Mouse (Mus musculus) ES-CJ7 (cell line): Measurements from ENCODE around the gene Wdr77.
"Not testable (repeated sequence)": the region's sequence is repeated elsewhere in the genome, so short reads cannot be mapped to it uniquely, and the experiment has no call there.

Experiments used
- DNase-seq: peaks from one replicate; pipeline ENCODE4 v3.0.0; 2011; ENCODE audit warnings: low read depth, low spot score

Gene Wdr77

GRCm38 (mm10) chr3:105951348-105951747 lies 7.8 kb upstream of the Wdr77 start:
- DNase-seq = no peak

DNA sequence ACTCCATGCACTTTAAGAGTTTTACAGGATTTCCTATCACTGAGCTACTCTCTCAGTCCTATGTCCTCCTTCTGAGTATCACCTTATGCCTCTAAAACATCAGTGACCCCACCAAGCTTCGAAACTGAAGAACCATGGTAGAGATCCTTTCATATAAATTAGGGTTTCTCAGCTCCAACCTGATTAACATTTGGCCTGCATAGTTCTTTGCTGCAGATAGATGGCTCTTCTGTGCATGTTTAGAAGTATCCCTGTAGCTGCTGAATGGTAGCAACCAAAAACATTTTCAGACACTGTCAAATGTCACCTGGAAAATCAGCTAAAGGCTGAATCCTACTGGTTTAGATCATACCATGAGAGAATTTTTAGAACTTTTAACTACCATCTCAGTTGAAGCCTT lies 1.9 kb upstream of the Wdr77 start:
- DNase-seq = no peak

GRCm38 (mm10) chr3:105958204-105958603 lies 965 bp upstream of the Wdr77 start:
- no peak for DNase-seq

- DNase-seq = peak; percentile 43
Observed at GRCm38 (mm10) chr3:105959585-105959984, 416 bp downstream of the Wdr77 start.

DNA sequence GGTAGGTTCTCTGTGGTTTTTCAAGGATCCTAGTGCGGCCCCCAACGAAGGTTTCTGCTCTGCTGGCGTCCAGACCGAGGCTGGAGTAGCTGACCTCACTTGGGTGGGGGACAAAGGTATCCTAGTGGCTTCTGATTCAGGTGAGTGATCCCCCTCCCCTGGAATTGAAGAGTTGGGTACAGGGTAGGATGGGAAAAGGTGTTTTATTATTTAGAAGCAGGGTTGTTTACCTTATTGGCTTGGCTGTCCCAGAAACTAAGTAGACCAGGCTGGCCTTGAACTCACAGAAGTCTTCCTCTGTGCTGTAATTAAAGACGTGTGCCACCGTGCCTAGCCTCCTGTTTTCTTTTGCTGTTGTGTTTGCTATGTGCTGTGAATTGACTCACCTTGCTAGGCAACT lies 830 bp downstream of the Wdr77 start, which contains the start of gene Atp5f1:
Gene Atp5f1 (minus strand): TSS at position 101 of the 400 bp plus-strand sequence.
- DNase-seq = no peak

- peak; percentile 66 for DNase-seq
Observed at GRCm38 (mm10) chr3:105960700-105961099, 1.5 kb downstream of the Wdr77 start.

- DNase-seq = no peak
Observed at GRCm38 (mm10) chr3:105971831-105972446, 12.8 kb downstream of the Wdr77 start.

DNA sequence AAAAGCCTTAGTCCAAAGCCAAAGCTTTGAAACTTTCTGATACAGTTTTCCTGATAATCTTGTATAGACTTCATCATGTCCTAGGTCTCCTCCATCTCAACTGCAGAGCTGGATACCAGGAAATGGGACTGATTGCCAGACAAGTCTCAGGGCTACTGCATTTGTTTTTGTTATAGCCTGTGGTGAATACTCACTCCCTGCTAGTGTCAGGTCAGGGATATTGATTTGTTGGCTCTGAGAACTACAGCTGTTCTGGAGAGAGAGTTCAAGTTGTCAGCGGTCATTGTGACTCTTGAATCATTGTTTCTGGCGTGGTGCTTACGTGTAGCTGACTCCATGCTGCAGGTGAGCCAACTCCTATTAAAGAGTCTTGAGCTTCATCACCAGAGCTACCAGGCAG lies 14.2 kb downstream of the Wdr77 start, which contains the start of gene Ovgp1:
Gene Ovgp1 (plus strand): TSS at position 301 of the 400 bp plus-strand sequence.
- no peak for DNase-seq

DNA sequence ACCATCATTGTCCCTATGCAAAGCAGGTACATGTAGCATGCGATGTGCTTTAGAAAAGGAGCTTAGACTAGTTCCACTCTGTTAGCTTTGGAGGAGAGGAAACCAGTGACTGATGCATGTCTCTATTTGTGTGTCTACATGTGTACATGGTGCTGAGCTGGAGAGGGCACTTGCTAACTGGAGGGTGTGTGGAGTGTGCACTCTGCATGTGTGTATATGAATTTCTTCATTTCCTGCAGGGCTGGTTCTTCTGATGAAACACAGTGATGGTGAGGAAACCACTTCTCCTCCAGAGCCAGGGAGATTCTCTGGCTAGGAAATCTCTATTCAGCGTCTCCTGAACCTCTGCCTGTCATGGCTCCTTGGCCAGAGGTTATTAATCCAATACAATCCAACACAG lies 15.0 kb downstream of the Wdr77 start:
- DNase-seq = no peak

DNA sequence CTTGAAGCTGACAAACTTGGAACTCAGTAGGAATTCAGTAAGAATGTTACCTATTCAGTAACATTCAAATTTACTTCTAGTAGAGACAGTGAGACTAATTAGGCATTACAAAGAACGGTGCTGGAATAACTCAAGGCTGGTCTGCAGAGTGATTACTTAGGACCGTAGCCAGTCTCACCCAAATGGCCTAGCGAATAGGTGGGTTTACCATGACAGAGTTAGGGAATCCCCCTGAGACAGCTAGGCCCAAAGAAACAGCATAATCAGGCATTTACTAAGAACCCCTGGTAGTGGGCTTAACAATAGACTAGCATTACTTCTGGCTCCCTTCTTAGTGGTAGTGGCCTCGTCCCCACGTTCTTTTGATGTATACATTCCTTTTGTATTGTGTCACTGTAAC lies 30.4 kb downstream of the Wdr77 start:
- DNase-seq = peak; percentile 29

DNA sequence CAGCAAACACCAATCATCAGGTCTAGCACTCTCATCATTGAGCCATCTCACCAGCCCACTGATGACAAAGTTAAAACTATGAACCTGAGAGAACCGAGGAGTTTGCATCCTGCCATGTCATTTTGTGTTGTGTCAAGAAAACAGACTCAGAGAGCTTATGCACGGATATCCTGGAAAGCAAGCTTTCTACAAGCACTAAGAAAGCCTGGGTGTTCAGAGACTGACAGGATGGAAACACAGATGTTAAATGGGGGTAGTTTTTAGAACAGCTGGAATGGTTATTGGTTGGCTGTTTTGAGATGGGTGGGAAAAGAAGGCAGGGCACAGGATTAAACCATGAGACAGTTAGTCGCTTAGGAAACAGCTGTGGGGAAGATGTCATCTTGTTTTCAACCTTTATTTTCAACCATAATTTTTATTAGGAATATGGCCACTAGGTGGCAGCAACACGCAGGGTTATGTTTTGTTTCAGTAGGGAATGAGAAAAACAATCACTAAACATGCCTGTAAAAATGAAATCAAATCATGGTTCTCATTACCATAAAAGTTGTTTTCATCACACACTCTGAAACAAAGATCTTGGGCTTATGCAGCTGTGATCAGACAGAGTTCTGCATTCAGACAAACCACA lies 32.6 kb downstream of the Wdr77 start:
- DNase-seq = peak; percentile 13

DNA sequence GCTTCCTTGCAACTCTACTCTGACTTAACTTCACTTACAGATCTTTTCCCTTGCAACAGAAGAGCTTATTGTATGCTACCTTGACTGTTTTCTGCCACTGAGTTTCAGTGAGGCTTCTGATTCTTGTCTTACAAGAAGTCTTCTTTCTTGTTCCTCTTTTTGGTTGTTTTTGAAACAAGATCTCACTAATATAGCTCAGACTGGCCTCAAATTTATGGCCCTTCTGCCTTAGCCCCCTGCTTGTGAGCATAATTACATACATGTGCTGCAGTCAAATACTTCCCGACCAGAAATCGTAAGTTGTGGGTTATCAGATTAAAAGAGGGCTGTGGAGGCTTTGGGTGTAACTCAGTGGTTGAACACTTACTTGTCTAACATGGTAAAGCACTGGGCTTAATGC lies 35.6 kb downstream of the Wdr77 start:
- DNase-seq = no peak

DNA sequence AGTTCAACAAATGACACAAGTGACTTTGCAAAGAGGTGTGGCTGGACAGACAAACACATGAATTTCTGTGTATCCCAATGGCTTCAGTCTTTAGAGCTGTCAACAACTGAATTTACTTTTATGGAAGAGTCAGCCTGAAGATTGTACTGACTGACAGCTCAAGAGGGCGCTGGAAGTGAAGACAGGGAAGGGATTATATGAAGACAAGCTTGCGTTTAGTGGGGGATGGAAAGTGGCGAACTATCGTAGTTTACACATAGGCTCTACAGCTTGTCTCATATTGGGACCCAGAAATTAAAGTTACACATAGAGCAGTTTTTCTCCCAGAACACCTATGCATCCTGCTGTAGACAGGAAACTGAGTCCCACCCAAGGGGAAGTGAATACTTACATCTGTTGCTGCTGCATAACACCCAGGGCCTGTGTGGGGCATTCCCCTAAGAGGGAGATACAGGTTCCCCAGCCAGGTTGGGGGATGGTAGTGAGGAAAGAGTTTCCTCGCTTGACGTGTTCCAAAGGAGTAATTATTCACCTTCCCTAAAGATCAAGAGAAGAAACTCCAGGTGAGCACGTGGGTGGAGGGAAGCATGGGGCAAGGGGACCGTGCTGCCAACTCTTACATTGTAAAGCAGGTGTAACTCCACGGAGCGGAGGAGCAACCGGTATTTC lies 41.7 kb downstream of the Wdr77 start:
- DNase-seq = peak; percentile 7

DNA sequence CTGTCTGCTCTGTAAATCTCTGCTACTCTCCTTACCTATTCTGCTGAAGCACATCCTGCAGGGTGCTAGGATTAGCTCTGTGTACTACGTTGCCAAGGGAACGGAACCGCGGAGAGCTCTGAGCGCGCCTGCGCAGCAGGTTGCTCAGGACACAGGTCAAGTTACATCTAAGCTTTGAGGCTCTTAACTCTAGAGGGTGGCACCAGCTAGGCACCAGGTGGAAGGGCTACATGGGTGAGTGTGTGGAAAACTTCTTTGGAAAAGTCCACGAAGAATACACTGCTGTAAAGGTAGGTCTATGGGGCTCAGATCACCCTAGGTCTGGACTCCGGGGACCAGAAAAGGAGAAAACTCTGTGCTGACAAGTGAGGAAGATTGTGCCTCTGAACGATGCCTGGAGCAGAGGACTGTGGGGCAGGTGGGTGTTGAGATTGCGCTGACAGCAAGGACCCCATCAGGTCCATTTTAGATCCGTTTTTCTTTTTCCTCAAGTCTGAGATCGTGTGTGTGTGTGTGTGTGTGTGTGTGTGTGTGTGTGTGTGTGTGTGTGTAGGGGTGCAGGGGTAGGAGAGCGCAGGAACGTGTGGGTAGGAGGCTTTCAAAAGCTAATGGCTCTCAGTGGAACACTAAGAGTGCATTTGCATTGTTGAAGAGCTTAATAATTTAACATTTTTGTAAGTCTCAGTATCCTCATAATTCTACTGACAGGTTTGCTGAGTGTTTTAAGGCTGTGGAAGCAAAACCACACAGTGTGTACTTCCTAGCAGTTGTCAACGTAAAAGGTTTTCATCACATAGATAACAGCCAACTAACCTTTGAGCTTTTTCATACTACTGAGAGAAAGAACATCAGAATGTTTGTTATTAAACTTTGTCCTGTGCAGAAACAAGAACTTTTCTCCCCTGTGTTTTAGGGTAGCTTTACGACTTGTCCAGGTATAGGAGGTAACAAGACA lies 42.5 kb downstream of the Wdr77 start:
- DNase-seq = peak; percentile 88

GRCm38 (mm10) chr3:106003360-106003759 lies 44.2 kb downstream of the Wdr77 start:
- not testable (repeated sequence) for DNase-seq

- DNase-seq = no peak
Observed at GRCm38 (mm10) chr3:106014546-106014945, 55.4 kb downstream of the Wdr77 start, which contains the start of gene Pifo. Pifo (minus strand) TSS chr3:106014646.
